Mouse (Mus musculus): ENCODE results near the gene Wdr5b. TPM values are rescaled to one million over a fixed set of nuclear protein-coding genes. Genes with fewer than 3 reads are reported as not detected.

The Wdr5b gene
- polyA plus RNA-seq (2015; fragmentation: Nextera tagmentation; extraction: Ambion mirVana): 4.4 and 4.8 TPM in 2 replicates

DNA sequence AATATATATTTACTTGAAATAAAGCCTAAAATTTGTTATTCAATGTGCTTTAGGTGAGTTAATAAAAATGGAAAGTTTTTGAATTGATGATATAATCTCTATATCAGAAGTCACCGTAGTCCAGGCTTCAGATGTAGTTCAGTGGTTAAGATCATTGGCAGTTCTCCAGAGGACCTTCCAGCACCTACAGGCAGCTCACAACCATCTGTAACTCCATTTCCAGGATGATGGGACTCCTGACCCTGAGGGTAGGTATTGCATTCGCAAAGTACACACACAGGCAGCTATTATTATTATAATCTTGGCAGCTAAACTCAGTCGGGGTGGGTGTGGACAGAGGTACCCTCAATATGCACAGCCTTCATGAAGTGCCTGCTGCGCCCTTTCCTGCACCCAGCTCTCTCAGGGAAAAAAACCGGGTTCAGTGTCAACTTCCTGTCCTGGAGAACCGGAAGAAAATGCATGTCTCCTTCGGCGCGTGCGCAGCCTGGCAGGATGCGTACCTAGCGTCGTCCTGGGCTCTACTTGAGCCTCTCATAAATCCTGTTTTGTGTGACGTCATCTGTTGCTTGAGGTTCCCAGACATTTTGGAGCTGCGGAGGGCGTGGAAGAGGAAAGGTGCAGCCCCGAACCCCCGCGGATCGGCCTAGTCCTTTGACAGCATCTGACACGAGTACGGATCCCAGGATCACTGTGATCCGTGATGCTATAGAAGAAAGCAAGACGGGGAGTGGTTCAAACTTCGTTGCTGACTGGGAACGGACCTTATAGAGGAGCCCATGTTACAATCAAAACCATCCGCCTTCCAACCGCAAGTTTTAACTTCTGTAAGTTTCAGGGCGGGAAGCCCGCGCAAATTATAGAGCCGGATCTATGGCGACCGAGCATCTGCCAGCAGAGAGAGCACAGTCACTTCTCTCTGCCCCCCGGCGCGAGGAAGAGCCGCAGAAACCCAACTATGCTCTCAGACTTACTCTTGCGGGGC is at the start of gene Wdr5b:
Gene Wdr5b (plus strand): TSS at position 551 of the 985 bp plus-strand sequence.

DNA sequence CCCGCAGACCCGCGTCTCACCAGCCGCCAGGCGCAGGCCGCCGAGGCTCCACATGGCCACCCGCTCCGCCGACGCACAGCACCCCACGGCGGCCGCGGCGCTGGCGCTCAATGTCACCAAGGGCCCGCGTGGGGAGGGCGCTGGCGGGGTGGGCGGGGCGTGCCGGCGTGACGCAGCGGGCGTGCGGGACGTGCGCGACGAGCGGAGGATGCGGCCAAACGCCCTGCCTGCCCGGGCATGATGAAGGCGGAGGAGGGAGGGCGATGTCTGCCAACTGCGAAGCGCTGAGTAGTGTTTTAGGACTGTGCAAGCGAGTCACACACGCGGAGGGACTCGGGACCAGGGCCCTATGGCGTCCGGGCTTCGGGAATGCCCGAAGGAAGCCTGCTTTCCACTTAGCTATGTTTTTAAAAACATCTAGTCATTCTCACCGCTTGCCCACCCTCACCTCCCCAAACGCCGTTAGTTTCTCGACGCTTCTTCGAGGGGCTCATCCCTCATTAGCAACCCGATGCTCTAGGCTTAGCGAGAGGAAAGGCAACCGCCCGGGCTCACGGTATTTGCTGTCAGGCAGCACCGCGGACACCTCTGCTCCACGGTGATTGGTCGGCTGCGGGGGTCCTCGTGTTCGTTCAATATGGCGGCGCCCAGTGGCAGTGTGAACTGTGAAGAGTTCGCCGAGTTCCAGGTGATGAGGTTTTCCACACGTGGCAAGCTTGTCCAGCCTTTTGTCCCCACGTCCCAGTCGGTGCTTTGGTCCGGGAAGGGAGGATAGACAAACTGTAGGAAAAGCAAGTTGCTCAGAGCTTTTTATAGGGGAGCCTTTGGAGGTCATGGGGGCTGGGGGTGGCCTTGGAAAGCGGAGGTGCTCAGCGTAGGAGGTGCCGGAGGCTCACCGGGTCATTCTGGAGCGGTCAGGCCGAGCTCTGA is 30.7 kb downstream of the Wdr5b start, which contains the start of the genes Fam162a and Ccdc58:
Gene Fam162a (minus strand): TSS at position 145 of the 930 bp plus-strand sequence.
Gene Ccdc58 (plus strand): TSS at position 236 of the 930 bp plus-strand sequence.

Other genes with a start within 250 kb of the Wdr5b start
- 4.6 and 6.9 TPM in 2 replicates for gene Parp14, start 169.6 kb upstream of the Wdr5b start, polyA plus RNA-seq (2015; fragmentation: Nextera tagmentation; extraction: Ambion mirVana)
- gene Parp9, start 102.7 kb upstream of the Wdr5b start, polyA plus RNA-seq (2015; fragmentation: Nextera tagmentation; extraction: Ambion mirVana): 15.9 and 18.4 TPM in 2 replicates
- 6.4 and 7.8 TPM in 2 replicates for gene Dtx3l, start 102.0 kb upstream of the Wdr5b start, polyA plus RNA-seq (2015; fragmentation: Nextera tagmentation; extraction: Ambion mirVana)
- gene Kpna1, start 62.4 kb upstream of the Wdr5b start, polyA plus RNA-seq (2015; fragmentation: Nextera tagmentation; extraction: Ambion mirVana): 24.0 and 24.6 TPM in 2 replicates
- gene Fam162a, start 30.4 kb downstream of the Wdr5b start, polyA plus RNA-seq (2015; fragmentation: Nextera tagmentation; extraction: Ambion mirVana): 156 and 159 TPM in 2 replicates
- 42.3 and 45.4 TPM in 2 replicates for gene Ccdc58, start 30.5 kb downstream of the Wdr5b start, polyA plus RNA-seq (2015; fragmentation: Nextera tagmentation; extraction: Ambion mirVana)
- gene Csta1, start 90.1 kb downstream of the Wdr5b start, polyA plus RNA-seq (2015; fragmentation: Nextera tagmentation; extraction: Ambion mirVana): 0.08 and 0.23 TPM in 2 replicates
- 634 and 837 TPM in 2 replicates for gene Stfa2l1, start 115.6 kb downstream of the Wdr5b start, polyA plus RNA-seq (2015; fragmentation: Nextera tagmentation; extraction: Ambion mirVana)
- 1,313 and 1,703 TPM in 2 replicates for gene Gm5483, start 143.0 kb downstream of the Wdr5b start, polyA plus RNA-seq (2015; fragmentation: Nextera tagmentation; extraction: Ambion mirVana)
- 55.9 and 65.7 TPM in 2 replicates for gene Gm5416, start 169.2 kb downstream of the Wdr5b start, polyA plus RNA-seq (2015; fragmentation: Nextera tagmentation; extraction: Ambion mirVana)
- gene 2010005H15Rik, start 180.3 kb downstream of the Wdr5b start, polyA plus RNA-seq (2015; fragmentation: Nextera tagmentation; extraction: Ambion mirVana): 394 and 475 TPM in 2 replicates
- gene Stfa1, start 235.8 kb downstream of the Wdr5b start, polyA plus RNA-seq (2015; fragmentation: Nextera tagmentation; extraction: Ambion mirVana): 2,161 and 2,883 TPM in 2 replicates

All from spleen, postnatal 0 days (tissue).